Mouse (Mus musculus) limb, embryonic 11.5 days (tissue): ENCODE measurements around the gene Gpr149. TPM values are rescaled to one million over a fixed set of nuclear protein-coding genes. Genes with fewer than 3 reads are reported as not detected.
A peak's percentile ranks its signal among the peaks of the same experiment; 100 is the strongest.

Experiments
- ATAC-seq: fragments of 200-750 bp; cut with Nextera tagmentation; 2 replicates; pipeline ENCODE4 v1.8.0; 2017; ENCODE audit warnings: low read depth; ENCODE audit not compliant: insufficient number of reproducible peaks, low FRiP score, low TSS enrichment
- DNase-seq: peaks from one replicate; pipeline ENCODE4 v3.0.0-alpha.2; 2015; ENCODE audit warnings: low spot score
- H3K27ac ChIP-seq: fragments of 300-500 bp; sonication (generic); replicated peaks from 2 replicates; pipeline ENCODE4 v1.5.1; 2014; ENCODE audit warnings: low read depth, mild to moderate bottlenecking, low read length
- H3K27me3 ChIP-seq: fragments of 300-500 bp; sonication (generic); 2 replicates; pipeline ENCODE4 v1.6.1; 2014; ENCODE audit warnings: mild to moderate bottlenecking, low read length, mixed read lengths; ENCODE audit not compliant: control insufficient read depth, insufficient read depth
- H3K36me3 ChIP-seq: fragments of 300-500 bp; sonication (generic); 2 replicates; pipeline ENCODE4 v1.6.1; 2014; ENCODE audit warnings: mild to moderate bottlenecking, low read length, moderate library complexity, mixed read lengths; ENCODE audit not compliant: control insufficient read depth, insufficient read depth
- H3K4me1 ChIP-seq: fragments of 300-500 bp; sonication (generic); 2 replicates; pipeline ENCODE4 v1.6.1; 2014; ENCODE audit warnings: low read length, mixed read lengths; ENCODE audit not compliant: control insufficient read depth, insufficient read depth
- H3K4me2 ChIP-seq: fragments of 300-500 bp; sonication (generic); 2 replicates; pipeline ENCODE4 v1.6.1; 2014; ENCODE audit warnings: low read depth, mild to moderate bottlenecking, moderate library complexity; ENCODE audit not compliant: severe bottlenecking
- H3K4me3 ChIP-seq: fragments of 300-500 bp; sonication (generic); 2 replicates; pipeline ENCODE4 v1.5.1; 2014; ENCODE audit warnings: low read depth, low read length
- H3K9ac ChIP-seq: fragments of 300-500 bp; sonication (generic); 2 replicates; pipeline ENCODE4 v1.6.1; 2014; ENCODE audit warnings: mild to moderate bottlenecking, low read length
- H3K9me3 ChIP-seq: fragments of 300-500 bp; sonication (generic); 2 replicates; pipeline ENCODE4 v1.6.1; 2016; ENCODE audit warnings: low read length; ENCODE audit not compliant: control insufficient read depth
- WGBS: fragments of 180-500 bp; shearing (Covaris S2); extraction: QIAGEN DNeasy Blood & Tissue Kit; methylation state at CpG from one replicate; pipeline ENCODE4 v1.1.7; 2014; 5-methylcytosine and 5-hydroxymethylcytosine counted together
- polyA plus RNA-seq: library from polyadenylated mRNA; unstranded; fragments of >200 nt; fragmentation: Nextera tagmentation; extraction: Ambion mirVana; gene quantifications from 2 replicates; pipeline ENCODE4 v1.2.1, GENCODE M21; 2014

Gene Gpr149
- polyA plus RNA-seq, result not detected in 2 replicates

- H3K4me2 ChIP-seq, result peak within 1 kb of the TSS; percentile 71
- ATAC-seq (no peak), DNase-seq (no peak)
- H3K4me1 ChIP-seq, result no peaks in the 10 kb centered on the region
- no peak within 1 kb of the TSS for H3K27ac ChIP-seq
- H3K27me3 ChIP-seq, result peaks cover 14% of the 10 kb centered on the region; the same call in 1 of the 2 replicates
- 77% methylated on average over 1 of the region's 1 CpGs for WGBS
- no peaks in the 10 kb centered on the region for H3K9me3 ChIP-seq
- H3K36me3 ChIP-seq, result no peaks in the 10 kb centered on the region
- H3K4me3 ChIP-seq, result peak within 1 kb of the TSS; percentile 27; the same call in 1 of the 2 replicates
- H3K9ac ChIP-seq, result no peak within 1 kb of the TSS
These were observed at the start of gene Gpr149 for GRCm38 (mm10) chr3:62604973-62605372. Gpr149 (minus strand) TSS chr3:62605140.

- Histone ChIP-seq H3K27me3 (no peaks in the 10 kb centered on the region), H3K9me3 (no peaks in the 10 kb centered on the region), H3K36me3 (no peaks in the 10 kb centered on the region), H3K4me3 (no peak overlapping the region), H3K9ac (no peak overlapping the region), H3K27ac (no peak overlapping the region), H3K4me2 (no peak overlapping the region), H3K4me1 (no peaks in the 10 kb centered on the region)
- WGBS, result 91% methylated on average over 1 of the region's 1 CpGs
- no peak for ATAC-seq
- no peak for DNase-seq
These were observed 45.6 kb upstream of the Gpr149 start for GRCm38 (mm10) chr3:62650551-62650950.

- no peak overlapping the region for H3K9ac ChIP-seq
- no peak overlapping the region for H3K27ac ChIP-seq
- no peaks in the 10 kb centered on the region for H3K36me3 ChIP-seq
- H3K27me3 ChIP-seq, result no peaks in the 10 kb centered on the region
- H3K4me3 ChIP-seq, result no peak overlapping the region
- ATAC-seq (no peak), DNase-seq (no peak)
- no peaks in the 10 kb centered on the region for H3K4me1 ChIP-seq
- 80% methylated on average over 3 of the region's 3 CpGs for WGBS
- no peak overlapping the region for H3K4me2 ChIP-seq
- H3K9me3 ChIP-seq, result no peaks in the 10 kb centered on the region
These were observed 5.9 kb upstream of the Gpr149 start for GRCm38 (mm10) chr3:62610861-62611260.

- Histone ChIP-seq H3K9ac (no peak overlapping the region), H3K4me1 (no peaks in the 10 kb centered on the region), H3K9me3 (no peaks in the 10 kb centered on the region), H3K27me3 (peaks cover 14% of the 10 kb centered on the region; the same call in 1 of the 2 replicates), H3K36me3 (no peaks in the 10 kb centered on the region), H3K4me2 (no peak overlapping the region), H3K4me3 (no peak overlapping the region), H3K27ac (no peak overlapping the region)
- ATAC-seq (no peak), DNase-seq (no peak)
- 91% methylated on average over 2 of the region's 2 CpGs for WGBS
These were observed 991 bp upstream of the Gpr149 start for GRCm38 (mm10) chr3:62605931-62606330.

- peaks cover 14% of the 10 kb centered on the region; the same call in 1 of the 2 replicates for H3K27me3 ChIP-seq
- 17% methylated on average over 10 of the region's 10 CpGs for WGBS
- no peak for ATAC-seq
- DNase-seq, result no peak
- H3K4me2 ChIP-seq, result peak overlapping the region; percentile 71
- H3K36me3 ChIP-seq, result no peaks in the 10 kb centered on the region
- peak overlapping the region; percentile 27 for H3K4me3 ChIP-seq
- H3K27ac ChIP-seq, result no peak overlapping the region
- H3K9ac ChIP-seq, result no peak overlapping the region
- H3K4me1 ChIP-seq, result no peaks in the 10 kb centered on the region
- H3K9me3 ChIP-seq, result no peaks in the 10 kb centered on the region
These were observed 921 bp downstream of the Gpr149 start for GRCm38 (mm10) chr3:62604047-62604391.

- Histone ChIP-seq H3K27me3 (peaks cover 14% of the 10 kb centered on the region; the same call in 1 of the 2 replicates), H3K4me2 (peak overlapping the region; percentile 71), H3K36me3 (no peaks in the 10 kb centered on the region), H3K9ac (no peak overlapping the region), H3K9me3 (no peaks in the 10 kb centered on the region), H3K4me1 (no peaks in the 10 kb centered on the region), H3K27ac (no peak overlapping the region), H3K4me3 (peak overlapping the region; percentile 27)
- WGBS, result 1% methylated on average over 40 of the region's 40 CpGs
- ATAC-seq (no peak), DNase-seq (peak; percentile 41)
These were observed 1.5 kb downstream of the Gpr149 start for GRCm38 (mm10) chr3:62603231-62604046.

- Histone ChIP-seq H3K4me3 (no peak overlapping the region), H3K4me2 (no peak overlapping the region), H3K9me3 (no peaks in the 10 kb centered on the region), H3K27me3 (peaks cover 14% of the 10 kb centered on the region; the same call in 1 of the 2 replicates), H3K36me3 (no peaks in the 10 kb centered on the region), H3K9ac (no peak overlapping the region), H3K27ac (no peak overlapping the region), H3K4me1 (no peaks in the 10 kb centered on the region)
- no peak for ATAC-seq
- DNase-seq, result no peak
- WGBS, result 77% methylated on average over 9 of the region's 9 CpGs
These were observed 2.5 kb downstream of the Gpr149 start for GRCm38 (mm10) chr3:62602466-62602865.

GRCm38 (mm10) chr3:62594842-62595241 is 10.1 kb downstream of the Gpr149 start:
- 25% methylated on average over 7 of the region's 7 CpGs for WGBS
- H3K4me1 ChIP-seq, result no peaks in the 10 kb centered on the region
- no peak overlapping the region for H3K9ac ChIP-seq
- H3K4me3 ChIP-seq, result no peak overlapping the region
- H3K36me3 ChIP-seq, result no peaks in the 10 kb centered on the region
- H3K27ac ChIP-seq, result no peak overlapping the region
- H3K9me3 ChIP-seq, result no peaks in the 10 kb centered on the region
- peak; percentile 81 for DNase-seq
- H3K27me3 ChIP-seq, result no peaks in the 10 kb centered on the region
- H3K4me2 ChIP-seq, result no peak overlapping the region
- ATAC-seq, result no peak
